Mouse (Mus musculus): ENCODE measurements around the gene Sash3. TPM values are rescaled to one million over a fixed set of nuclear protein-coding genes. Genes with fewer than 3 reads are reported as not detected.

Sash3 gene
- polyA plus RNA-seq (2012; ENCODE audit: insufficient read depth, low replicate concordance), result 26.2 and 50.4 TPM in 2 replicates

DNA sequence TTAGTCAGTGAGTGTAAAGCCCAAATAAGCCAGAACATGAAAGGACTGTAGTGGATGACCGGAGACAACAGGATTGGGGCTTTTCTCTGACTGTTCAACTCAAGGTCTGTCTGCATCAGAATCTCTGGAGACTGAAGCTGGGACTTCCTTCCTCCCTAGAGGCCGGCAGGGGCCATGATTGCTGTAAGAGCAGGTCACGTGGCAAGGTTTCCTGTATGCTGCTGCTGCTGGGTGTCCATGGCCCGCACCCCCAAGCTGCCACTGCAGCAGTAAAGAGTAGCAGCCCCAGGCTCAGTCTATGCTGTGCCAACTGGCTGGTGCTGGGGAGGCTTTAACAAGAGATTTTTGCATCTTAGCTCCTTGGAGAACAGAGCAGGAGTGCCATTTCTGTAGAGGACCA lies at the start of gene Sash3:
Gene Sash3 (plus strand): TSS at position 175 of the 400 bp plus-strand sequence.
- peaks cover 65% of the 10 kb centered on the region for H3K4me1 ChIP-seq
- no peaks in the 10 kb centered on the region for H3K9me3 ChIP-seq
- H3K27me3 ChIP-seq (replicated peaks), result peaks cover 12% of the 10 kb centered on the region
- H3K36me3 ChIP-seq (replicated peaks; ENCODE audit: low read length), result peaks cover 24% of the 10 kb centered on the region
- no peak for TF ChIP-seq GATA1 (IDR thresholded peaks at IDR 0.05; ENCODE audit: borderline replicate concordance, low read length)
- TF ChIP-seq FLI1 (IDR thresholded peaks at IDR 0.05; ENCODE audit: low read length), result no peak
- H3K4me3 ChIP-seq (replicated peaks), result peak within 1 kb of the TSS; percentile 92

DNA sequence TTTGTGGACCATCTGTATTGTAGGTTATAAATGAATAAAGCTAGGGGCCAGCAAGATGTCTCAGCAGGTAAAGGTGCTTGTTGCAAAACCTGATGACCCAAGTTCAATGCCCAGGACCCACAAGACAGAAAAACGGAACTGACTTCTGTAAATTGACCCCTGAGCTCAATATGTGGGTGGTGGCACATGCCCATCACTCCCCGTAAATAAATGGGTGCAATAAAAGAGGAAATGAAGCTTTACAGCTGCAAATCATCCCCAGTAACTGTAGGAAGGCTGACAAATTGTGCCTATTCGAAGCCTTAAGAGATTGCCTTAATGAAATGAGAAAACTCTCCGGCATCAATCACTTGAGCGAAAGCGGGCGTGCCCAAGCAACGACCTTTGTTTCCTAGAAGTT lies 49.7 kb upstream of the Sash3 start:
- no peak overlapping the region for H3K4me3 ChIP-seq (replicated peaks)
- peaks cover 13% of the 10 kb centered on the region; the same call in 1 of the 2 replicates for H3K4me1 ChIP-seq
- H3K27me3 ChIP-seq (replicated peaks), result peaks cover 32% of the 10 kb centered on the region
- H3K36me3 ChIP-seq (replicated peaks; ENCODE audit: low read length), result no peaks in the 10 kb centered on the region
- TF ChIP-seq GATA1 (IDR thresholded peaks at IDR 0.05; ENCODE audit: borderline replicate concordance, low read length), result no peak
- no peak for TF ChIP-seq FLI1 (IDR thresholded peaks at IDR 0.05; ENCODE audit: low read length)
- H3K9me3 ChIP-seq, result no peaks in the 10 kb centered on the region

DNA sequence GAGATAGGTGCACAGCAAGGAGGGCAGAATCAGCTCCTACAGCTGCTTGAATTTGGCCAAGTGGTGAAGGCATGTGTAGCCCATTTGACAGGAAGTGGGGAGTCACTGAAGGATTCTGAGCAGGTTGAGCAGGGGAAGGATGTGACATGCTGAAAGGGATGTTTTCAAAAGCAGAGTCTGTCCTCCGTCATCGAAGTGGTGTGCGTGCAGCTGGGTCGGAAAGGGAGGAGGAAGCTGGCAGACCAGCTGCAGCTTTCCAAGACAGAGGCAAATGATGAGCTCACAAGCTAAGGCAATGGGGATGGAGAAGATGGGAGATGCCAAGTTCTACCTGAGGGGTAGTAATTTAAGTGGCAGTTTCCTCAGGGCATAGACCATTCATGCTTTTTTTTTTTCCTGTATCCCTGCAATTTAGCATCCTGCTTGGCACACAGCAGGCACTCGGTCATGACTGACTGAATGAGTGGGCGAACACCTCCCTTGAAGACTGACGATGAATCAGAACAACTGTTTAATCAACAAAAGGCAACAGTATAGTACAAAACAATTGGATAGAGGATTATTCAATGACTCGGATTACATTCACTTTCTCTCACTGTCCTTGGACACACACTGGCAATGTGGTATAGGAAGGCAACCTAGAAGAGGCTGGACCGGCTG lies 47.6 kb upstream of the Sash3 start:
- H3K4me3 ChIP-seq (replicated peaks), result no peak overlapping the region
- H3K36me3 ChIP-seq (replicated peaks; ENCODE audit: low read length), result no peaks in the 10 kb centered on the region
- peaks cover 24% of the 10 kb centered on the region for H3K27me3 ChIP-seq (replicated peaks)
- TF ChIP-seq GATA1 (IDR thresholded peaks at IDR 0.05; ENCODE audit: borderline replicate concordance, low read length), result no peak
- TF ChIP-seq FLI1 (IDR thresholded peaks at IDR 0.05; ENCODE audit: low read length), result no peak
- H3K9me3 ChIP-seq, result no peaks in the 10 kb centered on the region
- peaks cover 5% of the 10 kb centered on the region; the same call in 1 of the 2 replicates for H3K4me1 ChIP-seq

DNA sequence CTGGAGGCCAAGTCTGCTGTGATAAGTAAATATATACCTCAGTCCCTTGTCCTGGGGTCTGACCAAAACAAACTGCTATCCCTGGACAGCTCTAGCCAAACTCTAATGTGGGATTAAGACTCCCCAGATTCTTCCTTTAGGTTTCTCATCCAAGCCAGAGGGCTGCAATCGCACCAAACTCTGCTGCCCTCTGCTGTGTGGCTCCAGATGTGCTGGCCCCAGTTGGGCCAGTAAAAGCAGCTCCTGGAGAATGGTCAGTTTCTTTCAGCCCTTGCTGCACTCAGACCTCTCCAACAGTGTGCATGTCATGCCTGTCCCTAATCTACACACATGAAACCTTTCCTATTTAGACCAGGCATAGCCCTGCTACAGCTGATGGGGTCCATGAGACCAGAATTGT lies 46.4 kb upstream of the Sash3 start:
- Histone ChIP-seq H3K36me3 (replicated peaks; ENCODE audit: low read length) (no peaks in the 10 kb centered on the region), H3K4me3 (replicated peaks) (no peak overlapping the region), H3K9me3 (no peaks in the 10 kb centered on the region), H3K4me1 (0 out of 2 replicates have a peak, but pooled peaks cover 4% of the 10 kb centered on the region), H3K27me3 (replicated peaks) (peaks cover 28% of the 10 kb centered on the region)
- TF ChIP-seq GATA1 (IDR thresholded peaks at IDR 0.05; ENCODE audit: borderline replicate concordance, low read length) (no peak), FLI1 (IDR thresholded peaks at IDR 0.05; ENCODE audit: low read length) (no peak)

DNA sequence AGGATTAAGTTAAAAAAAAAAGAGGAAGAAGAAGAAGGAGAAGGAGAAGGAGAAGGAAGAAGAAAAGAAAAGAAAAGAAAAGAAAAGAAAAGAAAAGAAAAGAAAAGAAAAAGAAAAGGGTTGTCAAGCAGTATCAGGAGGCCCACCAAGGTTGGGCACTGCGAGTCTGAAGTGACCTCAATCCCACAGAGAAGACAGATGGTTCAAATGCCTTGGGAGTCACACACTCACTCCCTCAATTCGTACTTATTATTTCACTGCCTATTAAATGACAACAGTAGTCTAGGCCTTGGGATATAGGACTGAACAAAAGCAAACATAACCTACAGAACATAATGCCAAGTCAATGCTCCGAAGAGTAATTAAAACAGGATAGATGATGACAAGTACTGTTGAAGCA lies 43.0 kb upstream of the Sash3 start:
- Histone ChIP-seq H3K4me1 (0 out of 2 replicates have a peak, but pooled peaks cover 6% of the 10 kb centered on the region), H3K4me3 (replicated peaks) (no peak overlapping the region), H3K9me3 (no peaks in the 10 kb centered on the region), H3K36me3 (replicated peaks; ENCODE audit: low read length) (no peaks in the 10 kb centered on the region), H3K27me3 (replicated peaks) (peaks cover 45% of the 10 kb centered on the region)
- TF ChIP-seq GATA1 (IDR thresholded peaks at IDR 0.05; ENCODE audit: borderline replicate concordance, low read length) (no peak), FLI1 (IDR thresholded peaks at IDR 0.05; ENCODE audit: low read length) (no peak)

DNA sequence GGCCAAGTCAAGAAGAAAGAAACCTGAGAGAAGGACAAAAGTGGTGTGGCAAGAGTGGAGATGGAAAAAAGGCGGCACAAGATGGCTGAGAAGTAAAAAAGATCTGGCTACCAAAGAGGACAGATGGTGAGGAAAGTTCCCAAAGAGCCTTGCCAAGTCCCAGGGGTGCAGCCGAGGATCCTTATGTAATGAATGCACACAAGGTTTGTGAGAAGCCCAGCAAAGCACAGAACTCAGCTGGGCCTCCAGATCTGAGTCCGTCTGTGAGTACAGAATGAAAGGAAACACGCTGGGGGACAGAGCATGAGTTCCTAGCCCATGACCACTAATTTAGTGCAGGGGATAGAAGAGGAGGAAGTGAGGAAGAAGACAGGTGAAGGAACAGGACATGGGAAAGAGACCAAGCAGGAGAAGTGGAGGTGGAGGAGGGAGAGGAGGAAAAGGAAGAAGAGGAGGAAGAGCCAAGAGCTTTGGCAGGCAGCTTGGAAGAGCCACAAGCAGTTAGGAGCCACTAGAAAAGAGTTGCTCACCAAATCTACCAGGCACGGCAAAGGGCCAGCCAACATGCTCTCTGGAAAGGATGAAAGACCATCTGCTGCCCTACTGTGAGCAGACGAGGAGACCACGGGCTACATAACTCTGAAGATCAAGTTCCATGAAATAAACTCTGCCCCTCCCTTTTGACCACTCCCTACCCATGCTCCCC lies 41.3 kb upstream of the Sash3 start:
- H3K4me3 ChIP-seq (replicated peaks), result no peak overlapping the region
- H3K4me1 ChIP-seq, result peaks cover 7% of the 10 kb centered on the region; the same call in 1 of the 2 replicates
- no peaks in the 10 kb centered on the region for H3K9me3 ChIP-seq
- H3K27me3 ChIP-seq (replicated peaks), result peaks cover 48% of the 10 kb centered on the region
- H3K36me3 ChIP-seq (replicated peaks; ENCODE audit: low read length), result no peaks in the 10 kb centered on the region
- TF ChIP-seq FLI1 (IDR thresholded peaks at IDR 0.05; ENCODE audit: low read length), result no peak
- no peak for TF ChIP-seq GATA1 (IDR thresholded peaks at IDR 0.05; ENCODE audit: borderline replicate concordance, low read length)

DNA sequence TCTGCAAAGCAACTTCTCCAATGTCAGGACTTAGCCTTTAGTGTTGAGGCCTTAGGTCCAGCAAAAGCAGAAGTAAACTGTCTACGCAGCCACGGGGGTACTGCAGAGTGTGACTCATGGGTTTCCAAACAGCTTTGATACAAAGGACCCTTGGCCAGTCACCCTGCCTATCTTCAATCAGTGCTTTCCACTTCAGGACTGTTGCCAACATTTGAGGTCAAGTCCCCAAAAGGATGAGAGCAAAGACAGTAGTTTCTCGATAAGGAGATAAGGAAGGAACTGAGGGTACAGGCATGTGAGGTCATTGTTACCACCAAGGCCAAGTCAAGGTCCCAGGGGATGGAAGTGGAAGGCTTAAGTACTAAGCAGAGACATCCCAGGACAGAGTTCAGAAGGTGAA lies 40.0 kb upstream of the Sash3 start:
- no peak for TF ChIP-seq GATA1 (IDR thresholded peaks at IDR 0.05; ENCODE audit: borderline replicate concordance, low read length)
- TF ChIP-seq FLI1 (IDR thresholded peaks at IDR 0.05; ENCODE audit: low read length), result no peak
- Histone ChIP-seq H3K27me3 (replicated peaks) (peaks cover 45% of the 10 kb centered on the region), H3K4me1 (peaks cover 7% of the 10 kb centered on the region; the same call in 1 of the 2 replicates), H3K9me3 (no peaks in the 10 kb centered on the region), H3K4me3 (replicated peaks) (no peak overlapping the region), H3K36me3 (replicated peaks; ENCODE audit: low read length) (no peaks in the 10 kb centered on the region)

DNA sequence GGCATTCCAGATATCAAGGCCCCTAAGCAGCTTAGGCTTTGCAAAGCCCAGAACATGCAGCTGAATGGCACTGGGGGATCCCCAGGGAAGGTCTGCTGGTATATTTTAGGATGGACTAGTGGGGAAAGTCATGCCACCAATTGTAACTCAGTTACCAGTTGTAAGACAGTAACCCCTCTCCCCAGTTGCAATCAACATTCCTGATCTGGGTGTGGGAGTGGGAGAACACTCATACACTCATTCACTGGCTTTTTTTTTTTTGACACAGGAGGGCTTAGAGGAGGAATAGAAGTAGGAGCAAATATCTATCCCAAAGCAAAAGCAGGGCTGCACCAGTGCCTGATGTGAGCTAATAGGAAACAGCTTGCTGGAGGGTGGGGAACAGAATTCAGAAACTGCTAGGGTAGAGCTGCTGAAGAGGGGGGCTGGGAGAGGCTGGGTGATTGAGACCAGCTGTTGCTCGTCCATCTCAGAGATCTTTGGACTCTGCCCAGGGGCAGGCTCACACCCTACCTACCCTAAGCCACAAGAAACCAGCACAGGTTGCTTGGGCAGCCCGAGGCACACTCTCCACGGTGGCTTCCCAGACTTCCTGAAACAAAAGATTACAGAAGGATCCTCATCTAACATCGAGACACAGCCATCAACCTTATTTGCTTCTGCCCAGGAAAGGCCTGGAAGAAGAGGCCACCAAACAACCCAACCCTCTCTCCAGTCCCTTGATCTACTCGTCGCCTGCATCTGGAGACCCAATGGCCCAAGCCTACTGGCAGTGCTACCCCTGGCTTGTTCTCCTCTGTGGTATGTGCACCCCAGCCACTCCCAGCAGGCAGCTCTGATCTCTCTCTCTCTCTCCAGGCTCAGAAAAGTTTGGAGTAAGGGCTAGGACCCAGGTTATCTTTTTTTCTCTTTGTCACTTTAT lies 37.6 kb upstream of the Sash3 start, which contains the start of gene Xpnpep2:
Gene Xpnpep2 (plus strand): TSS at position 332 of the 922 bp plus-strand sequence.
- TF ChIP-seq GATA1 (IDR thresholded peaks at IDR 0.05; ENCODE audit: borderline replicate concordance, low read length), result no peak
- no peak for TF ChIP-seq FLI1 (IDR thresholded peaks at IDR 0.05; ENCODE audit: low read length)
- Histone ChIP-seq H3K4me3 (replicated peaks) (no peak within 1 kb of the TSS), H3K27me3 (replicated peaks) (peaks cover 49% of the 10 kb centered on the region), H3K36me3 (replicated peaks; ENCODE audit: low read length) (no peaks in the 10 kb centered on the region), H3K9me3 (no peaks in the 10 kb centered on the region), H3K4me1 (peaks cover 7% of the 10 kb centered on the region; the same call in 1 of the 2 replicates)

DNA sequence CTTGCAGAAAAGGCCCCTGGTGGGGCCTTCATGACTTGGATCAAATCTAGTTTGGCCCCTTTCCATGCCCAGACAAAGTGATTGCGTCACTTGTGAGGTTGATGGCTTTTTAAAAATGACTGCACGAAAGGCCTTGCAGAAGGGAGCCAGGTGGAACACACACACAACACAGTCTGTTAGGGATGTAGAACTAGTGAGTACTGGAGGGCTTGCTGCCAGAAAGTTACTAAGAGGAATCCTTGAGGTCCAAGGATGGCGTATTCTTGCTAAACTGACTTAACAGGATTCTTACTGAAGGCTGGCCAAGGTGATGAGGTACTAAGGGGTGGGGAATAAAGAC lies 37.0 kb upstream of the Sash3 start:
- H3K27me3 ChIP-seq (replicated peaks), result peaks cover 50% of the 10 kb centered on the region
- H3K4me1 ChIP-seq, result peaks cover 7% of the 10 kb centered on the region; the same call in 1 of the 2 replicates
- TF ChIP-seq GATA1 (IDR thresholded peaks at IDR 0.05; ENCODE audit: borderline replicate concordance, low read length), result no peak
- no peak for TF ChIP-seq FLI1 (IDR thresholded peaks at IDR 0.05; ENCODE audit: low read length)
- H3K4me3 ChIP-seq (replicated peaks), result no peak overlapping the region
- H3K36me3 ChIP-seq (replicated peaks; ENCODE audit: low read length), result no peaks in the 10 kb centered on the region
- no peaks in the 10 kb centered on the region for H3K9me3 ChIP-seq
